In the genomic region with DNA sequence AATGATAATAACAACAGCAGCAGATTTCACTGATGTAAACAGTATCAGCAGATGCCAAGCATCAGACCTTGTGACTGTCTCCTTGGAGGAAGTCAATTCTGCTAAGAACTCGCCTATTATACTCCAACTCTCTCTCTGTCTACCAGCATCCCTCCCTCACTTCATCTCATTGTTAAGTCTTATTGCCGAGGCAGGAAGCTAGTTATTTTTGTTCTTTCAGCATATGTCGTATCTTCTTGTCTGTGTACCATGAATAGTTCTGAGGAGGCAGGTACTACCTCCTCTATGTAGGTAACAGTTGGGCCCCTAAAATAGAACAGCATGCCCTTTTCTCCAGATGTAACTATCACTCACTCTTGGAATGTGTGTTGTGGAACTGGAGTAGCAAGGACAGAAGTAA, we compare ENCODE assay signal across 24 mouse cellular contexts. TPM values are rescaled to one million over a fixed set of nuclear protein-coding genes. Genes with fewer than 3 reads are reported as not detected.
A peak's percentile ranks its signal among the peaks of the same experiment; 100 is the strongest.
DNase-seq lines count a peak whose midpoint lies in the region; ATAC-seq and TF ChIP-seq lines count a peak whose summit lies in the region.
"Had no signal": no experiment of that assay in that cellular context is flagged by ENCODE, and none has a peak within 500 bp of the region (broad histone marks: within the 10 kb centered on the region; RNA-seq: fewer than 3 reads in every experiment).

No protein-coding gene starts in this region.

- peak; percentile 47 for ATAC-seq in activated CD4-positive, CD25-positive, alpha-beta regulatory T cell, adult 4 months
- no peak for ATAC-seq in forebrain, postnatal 0 days
- no peak for ATAC-seq in forebrain, embryonic 12.5 days (ENCODE audit: low FRiP score)
- ATAC-seq: forebrain, embryonic 13.5 days; hindbrain, postnatal 0 days; intestine, embryonic 16.5 days had no signal

- 71% methylated on average over 3 of the region's 3 CpGs for WGBS in forebrain, postnatal 0 days
- 85% methylated on average over 3 of the region's 3 CpGs for WGBS in forebrain, embryonic 12.5 days

- H3K4me3 ChIP-seq in forebrain, postnatal 0 days (ENCODE audit: low read depth, low read length) = no peak overlapping the region
- H3K4me3 ChIP-seq in forebrain, embryonic 12.5 days (replicated peaks) = no peak overlapping the region
- H3K4me3 ChIP-seq: embryonic facial prominence, embryonic 12.5 days; forebrain, embryonic 13.5 days; heart, embryonic 10.5 days; hindbrain, embryonic 13.5 days had no signal

- no peak overlapping the region for H3K4me2 ChIP-seq in forebrain, postnatal 0 days (ENCODE audit: low read depth)
- no peak overlapping the region for H3K4me2 ChIP-seq in forebrain, embryonic 12.5 days
- H3K4me2 ChIP-seq: embryonic facial prominence, embryonic 12.5 days; forebrain, embryonic 13.5 days; hindbrain, embryonic 13.5 days had no signal

- no peaks in the 10 kb centered on the region for H3K9me3 ChIP-seq in forebrain, postnatal 0 days (ENCODE audit: low read length)
- H3K9me3 ChIP-seq in forebrain, embryonic 12.5 days = no peaks in the 10 kb centered on the region
- H3K9me3 ChIP-seq: embryonic facial prominence, embryonic 12.5 days; forebrain, embryonic 13.5 days; heart, embryonic 10.5 days; hindbrain, embryonic 13.5 days had no signal

- H3K4me1 ChIP-seq in forebrain, postnatal 0 days (ENCODE audit: insufficient read depth) = no peaks in the 10 kb centered on the region
- peaks cover 2% of the 10 kb centered on the region; the same call in 1 of the 2 replicates for H3K4me1 ChIP-seq in forebrain, embryonic 12.5 days
- H3K4me1 ChIP-seq: embryonic facial prominence, embryonic 12.5 days; forebrain, embryonic 13.5 days; heart, embryonic 10.5 days had no signal

- no peak overlapping the region for H3K27ac ChIP-seq in forebrain, postnatal 0 days (ENCODE audit: low read depth, low read length)
- H3K27ac ChIP-seq in forebrain, embryonic 12.5 days = no peak overlapping the region
- H3K27ac ChIP-seq: embryonic facial prominence, embryonic 12.5 days; forebrain, embryonic 13.5 days; heart, embryonic 10.5 days; hindbrain, embryonic 13.5 days; hindbrain, postnatal 0 days had no signal

- H3K9ac ChIP-seq in forebrain, postnatal 0 days = no peak overlapping the region
- no peak overlapping the region for H3K9ac ChIP-seq in forebrain, embryonic 12.5 days
- H3K9ac ChIP-seq: embryonic facial prominence, embryonic 12.5 days; forebrain, embryonic 13.5 days; hindbrain, embryonic 13.5 days had no signal

- TF ChIP-seq CTCF in forebrain, postnatal 0 days (IDR thresholded peaks at IDR 0.05; ENCODE audit: low read depth) = no peak

- DNase-seq in layer of hippocampus, adult 9-11 months = peak; percentile 16
- no peak for DNase-seq in layer of hippocampus, adult 11-12 months (ENCODE audit: low spot score)
- DNase-seq in CD4-positive, CD25-positive, alpha-beta regulatory T cell, adult 2 months (ENCODE audit: low read depth, low spot score) = peak; percentile 54
- peak; percentile 62 for DNase-seq in naive thymus-derived CD4-positive, alpha-beta T cell, adult 2 months (ENCODE audit: low read depth)
- no peak for DNase-seq in forebrain, postnatal 0 days
- no peak for DNase-seq in spleen, adult 18-20 months
- DNase-seq: adrenal gland, adult 2 months; adrenal gland, postnatal 25 days; cerebellum, adult 11 months; cerebellum, adult 8-10 months; cerebellum, postnatal 25 days; gastrocnemius, postnatal 10 days; heart, adult 18-20 months; heart, postnatal 10 days; heart, postnatal 4 days had no signal

- H3K36me3 ChIP-seq in forebrain, postnatal 0 days (ENCODE audit: insufficient read depth) = no peaks in the 10 kb centered on the region
- H3K36me3 ChIP-seq in forebrain, embryonic 12.5 days (replicated peaks) = no peaks in the 10 kb centered on the region
- H3K36me3 ChIP-seq: embryonic facial prominence, embryonic 12.5 days; heart, embryonic 10.5 days; hindbrain, embryonic 13.5 days had no signal

- no peaks in the 10 kb centered on the region for H3K27me3 ChIP-seq in forebrain, postnatal 0 days (ENCODE audit: insufficient read depth, low read length)
- H3K27me3 ChIP-seq in forebrain, embryonic 12.5 days = no peaks in the 10 kb centered on the region
- H3K27me3 ChIP-seq: embryonic facial prominence, embryonic 12.5 days; forebrain, embryonic 13.5 days; hindbrain, embryonic 13.5 days had no signal

RNA-seq across cellular contexts. Expression of gene Arap2, which starts 13.0 kb away (rescaled TPM):
- polyA plus RNA-seq in activated CD4-positive, CD25-positive, alpha-beta regulatory T cell, adult 4 months (2017; shearing (Covaris generic)) = 10 to 100 TPM; 19.5 to 27.0 TPM
- 18.8 and 22.2 TPM in 2 replicates for total RNA-seq in forebrain, postnatal 0 days (2014; rRNA removed)
- 6.8 and 8.4 TPM in 2 replicates for polyA plus RNA-seq in forebrain, postnatal 0 days (2015; fragmentation: Nextera tagmentation; extraction: Ambion mirVana)
- 0.94 and 2.1 TPM in 2 replicates for polyA plus RNA-seq in forebrain, embryonic 12.5 days (2016; fragmentation: Nextera tagmentation; extraction: Ambion mirVana)
- total RNA-seq: MEL had no signal

Comparison
In these comparisons a context has a peak if more than half of its experiments do, and no peak if none do; other contexts are left out.
1. DNase-seq: peak in layer of hippocampus, adult 9-11 months (single experiment), CD4-positive, CD25-positive, alpha-beta regulatory T cell, adult 2 months (single experiment) and naive thymus-derived CD4-positive, alpha-beta T cell, adult 2 months (single experiment); none in layer of hippocampus, adult 11-12 months (single experiment), forebrain, postnatal 0 days (single experiment) and spleen, adult 18-20 months (0 of 2).